Mouse (Mus musculus): Measurements from ENCODE around the gene Lrrc7. TPM values are rescaled to one million over a fixed set of nuclear protein-coding genes. Genes with fewer than 3 reads are reported as not detected.

The Lrrc7 gene
- polyA plus RNA-seq, 1 experiment from 2014 or later, result 9.9 TPM

- no peak overlapping the region for H3K27ac ChIP-seq (replicated peaks)
- H3K27me3 ChIP-seq, result no peaks in the 10 kb centered on the region
- 80% methylated on average over 4 of the region's 4 CpGs for whole genome bisulfite sequencing
- H3K9ac ChIP-seq, result no peak overlapping the region
- no peaks in the 10 kb centered on the region for H3K9me3 ChIP-seq
- no peak overlapping the region for H3K4me3 ChIP-seq
- H3K4me1 ChIP-seq (replicated peaks), result no peaks in the 10 kb centered on the region
- no peaks in the 10 kb centered on the region for H3K36me3 ChIP-seq
- no peak for ATAC-seq (ENCODE audit: low read depth)
- no peak overlapping the region for H3K4me2 ChIP-seq
These were observed 468.1 kb downstream of the Lrrc7 start for GRCm38 (mm10) chr3:158093919-158094318.

GRCm38 (mm10) chr3:158091601-158092000 is 470.4 kb downstream of the Lrrc7 start:
- H3K27me3 ChIP-seq, result no peaks in the 10 kb centered on the region
- H3K36me3 ChIP-seq, result no peaks in the 10 kb centered on the region
- H3K27ac ChIP-seq (replicated peaks), result no peak overlapping the region
- no peak for ATAC-seq (ENCODE audit: low read depth)
- 85% methylated on average over 3 of the region's 3 CpGs for WGBS
- no peaks in the 10 kb centered on the region for H3K4me1 ChIP-seq (replicated peaks)
- H3K4me3 ChIP-seq, result no peak overlapping the region
- H3K4me2 ChIP-seq, result no peak overlapping the region
- no peaks in the 10 kb centered on the region for H3K9me3 ChIP-seq
- H3K9ac ChIP-seq, result no peak overlapping the region

GRCm38 (mm10) chr3:158077828-158078227 is 484.2 kb downstream of the Lrrc7 start:
- Histone ChIP-seq H3K4me1 (replicated peaks) (no peaks in the 10 kb centered on the region), H3K27ac (replicated peaks) (no peak overlapping the region), H3K36me3 (no peaks in the 10 kb centered on the region), H3K4me2 (no peak overlapping the region), H3K4me3 (no peak overlapping the region), H3K9me3 (no peaks in the 10 kb centered on the region), H3K9ac (no peak overlapping the region), H3K27me3 (no peaks in the 10 kb centered on the region)
- no peak for ATAC-seq (ENCODE audit: low read depth)
- 80% methylated on average over 5 of the region's 5 CpGs for WGBS

- Histone ChIP-seq H3K4me3 (no peak overlapping the region), H3K27me3 (no peaks in the 10 kb centered on the region), H3K36me3 (no peaks in the 10 kb centered on the region), H3K27ac (replicated peaks) (no peak overlapping the region), H3K4me1 (replicated peaks) (no peaks in the 10 kb centered on the region), H3K9ac (no peak overlapping the region), H3K9me3 (no peaks in the 10 kb centered on the region), H3K4me2 (no peak overlapping the region)
- no peak for ATAC-seq (ENCODE audit: low read depth)
- 45% methylated on average over 1 of the region's 1 CpGs for WGBS
These were observed 484.6 kb downstream of the Lrrc7 start for GRCm38 (mm10) chr3:158077380-158077772.

- Histone ChIP-seq H3K27me3 (no peaks in the 10 kb centered on the region), H3K27ac (replicated peaks) (no peak overlapping the region), H3K4me1 (replicated peaks) (no peaks in the 10 kb centered on the region), H3K36me3 (no peaks in the 10 kb centered on the region), H3K4me2 (no peak overlapping the region), H3K4me3 (no peak overlapping the region), H3K9ac (no peak overlapping the region), H3K9me3 (no peaks in the 10 kb centered on the region)
- 51% methylated on average over 4 of the region's 4 CpGs for WGBS
- no peak for ATAC-seq (ENCODE audit: low read depth)
These were observed 485.2 kb downstream of the Lrrc7 start for GRCm38 (mm10) chr3:158076685-158077379.

- H3K27me3 ChIP-seq, result no peaks in the 10 kb centered on the region
- 96% methylated on average over 2 of the region's 2 CpGs for whole genome bisulfite sequencing
- no peaks in the 10 kb centered on the region for H3K4me1 ChIP-seq (replicated peaks)
These were observed 487.0 kb downstream of the Lrrc7 start for GRCm38 (mm10) chr3:158075004-158075403.

GRCm38 (mm10) chr3:158068613-158069263 is 493.3 kb downstream of the Lrrc7 start:
- Histone ChIP-seq H3K9ac (no peak overlapping the region), H3K36me3 (peaks cover 12% of the 10 kb centered on the region; the same call in 1 of the 2 replicates), H3K27me3 (no peaks in the 10 kb centered on the region), H3K4me2 (no peak overlapping the region), H3K9me3 (no peaks in the 10 kb centered on the region), H3K27ac (replicated peaks) (no peak overlapping the region), H3K4me1 (replicated peaks) (no peaks in the 10 kb centered on the region), H3K4me3 (no peak overlapping the region)
- no peak for ATAC-seq (ENCODE audit: low read depth)
- WGBS, result 64% methylated on average over 9 of the region's 9 CpGs

More at GRCm38 (mm10) chr3:158075004-158075403, 487.0 kb downstream of the Lrrc7 start:
- Histone ChIP-seq H3K27ac (replicated peaks) (no peak overlapping the region), H3K9me3 (no peaks in the 10 kb centered on the region), H3K9ac (no peak overlapping the region), H3K4me3 (no peak overlapping the region), H3K4me2 (no peak overlapping the region), H3K36me3 (no peaks in the 10 kb centered on the region)
- no peak for ATAC-seq (ENCODE audit: low read depth)

- Histone ChIP-seq H3K4me2 (no peak overlapping the region), H3K4me3 (no peak overlapping the region), H3K27ac (replicated peaks) (no peak overlapping the region), H3K36me3 (peaks cover 14% of the 10 kb centered on the region), H3K4me1 (replicated peaks) (no peaks in the 10 kb centered on the region), H3K27me3 (no peaks in the 10 kb centered on the region), H3K9me3 (no peaks in the 10 kb centered on the region), H3K9ac (no peak overlapping the region)
- ATAC-seq (ENCODE audit: low read depth), result no peak
- WGBS, result 87% methylated on average over 7 of the region's 7 CpGs
These were observed 494.1 kb downstream of the Lrrc7 start for GRCm38 (mm10) chr3:158067916-158068315.

GRCm38 (mm10) chr3:158065256-158065655 is 496.8 kb downstream of the Lrrc7 start:
- no peak overlapping the region for H3K4me2 ChIP-seq
- ATAC-seq (ENCODE audit: low read depth), result no peak
- no peak overlapping the region for H3K4me3 ChIP-seq
- H3K27ac ChIP-seq (replicated peaks), result no peak overlapping the region
- no peak overlapping the region for H3K9ac ChIP-seq
- peaks cover 21% of the 10 kb centered on the region for H3K36me3 ChIP-seq
- H3K4me1 ChIP-seq (replicated peaks), result no peaks in the 10 kb centered on the region
- no peaks in the 10 kb centered on the region for H3K9me3 ChIP-seq
- no peaks in the 10 kb centered on the region for H3K27me3 ChIP-seq
- 94% methylated on average over 2 of the region's 2 CpGs for WGBS

- 87% methylated on average over 5 of the region's 5 CpGs for WGBS
- no peak overlapping the region for H3K9ac ChIP-seq
These were observed 500.1 kb downstream of the Lrrc7 start for GRCm38 (mm10) chr3:158061811-158062523.

GRCm38 (mm10) chr3:158060621-158061291 is 501.3 kb downstream of the Lrrc7 start:
- no peaks in the 10 kb centered on the region for H3K9me3 ChIP-seq
- no peak overlapping the region for H3K27ac ChIP-seq (replicated peaks)
- no peak overlapping the region for H3K4me2 ChIP-seq
- no peaks in the 10 kb centered on the region for H3K4me1 ChIP-seq (replicated peaks)
- no peak overlapping the region for H3K4me3 ChIP-seq
- H3K36me3 ChIP-seq, result peaks cover 47% of the 10 kb centered on the region
- 81% methylated on average over 2 of the region's 2 CpGs for WGBS
- H3K9ac ChIP-seq, result no peak overlapping the region
- no peaks in the 10 kb centered on the region for H3K27me3 ChIP-seq
- ATAC-seq (ENCODE audit: low read depth), result no peak

More at GRCm38 (mm10) chr3:158061811-158062523, 500.1 kb downstream of the Lrrc7 start:
- H3K36me3 ChIP-seq, result peaks cover 37% of the 10 kb centered on the region
- no peak overlapping the region for H3K4me3 ChIP-seq
- no peak overlapping the region for H3K27ac ChIP-seq (replicated peaks)
- H3K9me3 ChIP-seq, result no peaks in the 10 kb centered on the region
- no peaks in the 10 kb centered on the region for H3K27me3 ChIP-seq
- no peak overlapping the region for H3K4me2 ChIP-seq
- ATAC-seq (ENCODE audit: low read depth), result peak; percentile 40; the same call in 1 of the 2 replicates
- no peaks in the 10 kb centered on the region for H3K4me1 ChIP-seq (replicated peaks)

GRCm38 (mm10) chr3:158049508-158049907 is 512.5 kb downstream of the Lrrc7 start:
- no peaks in the 10 kb centered on the region for H3K4me1 ChIP-seq (replicated peaks)
- H3K27me3 ChIP-seq, result no peaks in the 10 kb centered on the region
- H3K27ac ChIP-seq (replicated peaks), result no peak overlapping the region
- H3K4me3 ChIP-seq, result no peak overlapping the region
- no peaks in the 10 kb centered on the region for H3K9me3 ChIP-seq
- ATAC-seq (ENCODE audit: low read depth), result no peak
- 78% methylated on average over 2 of the region's 2 CpGs for WGBS
- no peak overlapping the region for H3K9ac ChIP-seq
- H3K36me3 ChIP-seq, result peaks cover 22% of the 10 kb centered on the region
- H3K4me2 ChIP-seq, result no peak overlapping the region
